Mouse (Mus musculus) MEL (cell line): ENCODE results near the gene Osbpl9. TPM values are rescaled to one million over a fixed set of nuclear protein-coding genes. Genes with fewer than 3 reads are reported as not detected.
A peak's percentile ranks its signal among the peaks of the same experiment; 100 is the strongest.

ENCODE experiments used
- DNase-seq: peaks from one replicate; pipeline ENCODE4 v3.0.0; 2011; ENCODE audit warnings: low read depth, low spot score
- H3K27ac ChIP-seq: 2 replicates; pipeline ENCODE4 v1.5.1; 2012; ENCODE audit warnings: low read depth, mild to moderate bottlenecking, control low read depth, low read length, moderate library complexity; ENCODE audit not compliant: control insufficient read depth
- H3K27me3 ChIP-seq, 2 experiments: fragments of 150-350 bp in 1 of 2; sonication (generic) in 1 of 2; 2 replicates each; pipeline ENCODE4 v1.6.1; 2012; ENCODE audit warnings: low read length in 2 of 2, mild to moderate bottlenecking in 2 of 2, improper control_type of control experiment in 1 of 2, moderate library complexity in 1 of 2; ENCODE audit not compliant: insufficient read depth in 2 of 2, control insufficient read depth in 1 of 2
- H3K36me3 ChIP-seq, 2 experiments: 2 replicates each; pipeline ENCODE4 v1.6.1; 2012 to 2014; ENCODE audit warnings: low read length in 2 of 2, improper control_type of control experiment in 1 of 2, inconsistent platforms in 1 of 2, mild to moderate bottlenecking in 1 of 2; ENCODE audit not compliant: insufficient read depth in 2 of 2, control insufficient read depth in 1 of 2
- H3K4me1 ChIP-seq, 2 experiments: fragments of 150-350 bp in 1 of 2; sonication (generic) in 1 of 2; 2 replicates each; pipeline ENCODE4 v1.6.1; 2012; ENCODE audit warnings: low read length in 2 of 2, improper control_type of control experiment in 1 of 2, mild to moderate bottlenecking in 1 of 2; ENCODE audit not compliant: insufficient read depth in 2 of 2, control insufficient read depth in 1 of 2
- H3K4me3 ChIP-seq, 2 experiments: fragments of 150-350 bp in 1 of 2; sonication (generic) in 1 of 2; 2 replicates each; pipeline ENCODE4 v1.5.1; 2012; ENCODE audit warnings: low read depth in 2 of 2, low read length in 2 of 2, mild to moderate bottlenecking in 2 of 2, moderate library complexity in 2 of 2, control low read depth in 1 of 2, improper control_type of control experiment in 1 of 2; ENCODE audit not compliant: control insufficient read depth in 1 of 2, insufficient read depth in 1 of 2
- H3K79me2 ChIP-seq: 2 replicates; pipeline ENCODE4 v1.6.1; 2012; ENCODE audit warnings: mild to moderate bottlenecking, low read length, moderate library complexity; ENCODE audit not compliant: control insufficient read depth, poor library complexity, insufficient read depth
- H3K9ac ChIP-seq: 2 replicates; pipeline ENCODE4 v1.6.1; 2012; ENCODE audit warnings: low read depth, mild to moderate bottlenecking, control low read depth, low read length, moderate library complexity; ENCODE audit not compliant: control insufficient read depth, poor library complexity, severe bottlenecking
- H3K9me3 ChIP-seq: fragments of 150-350 bp; sonication (generic); replicated peaks from 2 replicates; pipeline ENCODE4 v1.6.1; 2012; ENCODE audit warnings: mild to moderate bottlenecking, low read length, improper control_type of control experiment, moderate library complexity; ENCODE audit not compliant: insufficient read depth
- BHLHE40 ChIP-seq: IDR thresholded peaks from 2 replicates; pipeline ENCODE4 v1.6.1; 2012; ENCODE audit warnings: low read depth, mild to moderate bottlenecking, inconsistent platforms, low read length, improper control_type of control experiment, borderline replicate concordance
- ETS1 ChIP-seq: IDR thresholded peaks from 2 replicates; pipeline ENCODE4 v1.6.1; 2012; ENCODE audit warnings: low read depth, mild to moderate bottlenecking, inconsistent platforms, low read length, improper control_type of control experiment, moderate library complexity
- GATA1 ChIP-seq: IDR thresholded peaks from 2 replicates; pipeline ENCODE4 v1.6.1; 2011; ENCODE audit warnings: low read depth, low read length, improper control_type of control experiment
- MAFK ChIP-seq: IDR thresholded peaks from 2 replicates; pipeline ENCODE4 v1.6.1; 2011; ENCODE audit warnings: low read depth, mild to moderate bottlenecking, low read length, improper control_type of control experiment, borderline replicate concordance
- NELFE ChIP-seq: IDR thresholded peaks from 2 replicates; pipeline ENCODE4 v1.6.1; 2011; ENCODE audit warnings: low read depth, low read length, improper control_type of control experiment
- NRF1 ChIP-seq: IDR thresholded peaks from 2 replicates; pipeline ENCODE4 v1.6.1; 2014; ENCODE audit warnings: low read depth, mild to moderate bottlenecking, inconsistent platforms, low read length, improper control_type of control experiment, moderate library complexity; ENCODE audit not compliant: poor library complexity, insufficient read depth, severe bottlenecking
- RCOR1 ChIP-seq: IDR thresholded peaks from 2 replicates; pipeline ENCODE4 v1.6.1; 2012; ENCODE audit warnings: low read depth, mild to moderate bottlenecking, inconsistent platforms, low read length, improper control_type of control experiment
- USF2 ChIP-seq, 2 experiments: IDR thresholded peaks; 2 replicates each; pipeline ENCODE4 v1.6.1; 2011 to 2012; ENCODE audit warnings: improper control_type of control experiment in 2 of 2, low read length in 2 of 2, borderline replicate concordance in 1 of 2, inconsistent platforms in 1 of 2, low read depth in 1 of 2, mild to moderate bottlenecking in 1 of 2; ENCODE audit not compliant: insufficient read depth in 1 of 2
- ZC3H11A ChIP-seq: IDR thresholded peaks from 2 replicates; pipeline ENCODE4 v1.6.1; 2012; ENCODE audit warnings: low read depth, mild to moderate bottlenecking, inconsistent platforms, low read length, improper control_type of control experiment
- ZKSCAN1 ChIP-seq: IDR thresholded peaks from 2 replicates; pipeline ENCODE4 v1.6.1; 2012; ENCODE audit warnings: low read depth, mild to moderate bottlenecking, inconsistent platforms, low read length, improper control_type of control experiment, moderate library complexity
- polyA plus RNA-seq, 2 experiments: library from polyadenylated mRNA; stranded (reverse) in 1 of 2; unstranded in 1 of 2; fragments of >175 nt in 1 of 2; fragments of >200 nt in 1 of 2; gene quantifications; 2 replicates each; pipeline versions ENCODE4 v1.2.1 to v1.2.4; 2012; ENCODE audit warnings: low replicate concordance in 2 of 2, low read depth in 1 of 2; ENCODE audit not compliant: insufficient read length in 2 of 2, insufficient read depth in 1 of 2, missing spikeins in 1 of 2
- total RNA-seq: library from RNA; depleted of rRNA; stranded (reverse); fragments of 300-350 nt; gene quantifications from 2 replicates; pipeline ENCODE4 v1.2.3, GENCODE M21; 2012

Osbpl9 gene
- total and polyA plus RNA-seq, 3 experiments: 14.9 to 42.6 TPM; not detected in 1

DNA sequence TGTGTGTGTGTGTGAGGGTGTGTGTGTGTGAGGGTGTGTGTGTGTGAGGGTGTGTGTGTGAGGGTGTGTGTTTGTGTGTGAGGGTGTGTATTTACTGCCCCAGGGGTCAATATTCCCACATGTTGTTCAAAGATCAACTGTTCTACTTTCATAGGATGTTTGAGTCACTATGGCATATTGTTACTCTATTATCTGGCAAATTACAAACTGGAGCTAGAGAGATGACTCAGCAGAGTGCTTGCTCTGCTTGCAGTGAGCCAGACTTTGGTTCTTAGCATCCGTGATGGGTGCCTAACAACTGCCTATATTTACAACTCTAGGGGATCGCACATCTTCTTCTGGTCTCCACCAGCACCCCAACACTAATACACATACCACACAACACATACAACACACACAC lies 172.2 kb downstream of the Osbpl9 start:
- no peak overlapping the region for H3K27ac ChIP-seq
- peak; percentile 16 for DNase-seq
- H3K9me3 ChIP-seq: no peaks in the 10 kb centered on the region
- no peaks in the 10 kb centered on the region for H3K4me1 ChIP-seq
- TF ChIP-seq USF2 (IDR thresholded peaks at IDR 0.05; ENCODE audit: borderline replicate concordance in 1 of 2, insufficient read depth in 1 of 2, low read depth in 1 of 2, low read length in 2 of 2) (no peak), NELFE (no peak), NRF1 (no peak)
- no peaks in the 10 kb centered on the region for H3K79me2 ChIP-seq
- H3K4me3 ChIP-seq: no peak overlapping the region
- peaks cover 0 to 22% of the 10 kb centered on the region in 2 experiments; a peak in 2 of 4 replicates for H3K36me3 ChIP-seq
- no peak overlapping the region for H3K9ac ChIP-seq
- no peaks in the 10 kb centered on the region for H3K27me3 ChIP-seq

DNA sequence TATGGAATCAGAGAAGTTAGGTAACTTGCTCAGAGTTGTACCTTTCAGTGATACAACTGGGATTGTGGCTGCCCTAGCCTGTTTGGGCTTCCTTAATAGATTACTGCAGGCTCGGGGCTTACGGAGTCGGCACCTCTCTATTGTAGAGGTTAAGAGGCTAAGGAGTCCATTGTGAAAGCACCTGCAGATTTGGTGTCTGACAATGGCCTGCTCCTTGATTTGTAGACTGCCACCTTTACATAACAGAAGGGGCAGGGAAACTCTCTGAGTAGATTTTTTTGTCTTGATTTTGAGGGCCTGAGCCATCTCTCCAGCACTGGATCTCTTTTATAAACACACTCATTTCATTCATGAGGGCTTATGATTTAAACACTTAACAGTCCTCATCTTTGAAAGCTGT lies 175.5 kb downstream of the Osbpl9 start:
- Histone ChIP-seq H3K27ac (no peak overlapping the region), H3K4me3 (no peak overlapping the region), H3K9me3 (no peaks in the 10 kb centered on the region), H3K27me3 (no peaks in the 10 kb centered on the region), H3K9ac (no peak overlapping the region), H3K36me3 (peaks cover 0 to 18% of the 10 kb centered on the region in 2 experiments; a peak in 2 of 4 replicates), H3K79me2 (no peaks in the 10 kb centered on the region), H3K4me1 (no peaks in the 10 kb centered on the region)
- TF ChIP-seq GATA1: no peak
- no peak for TF ChIP-seq BHLHE40
- TF ChIP-seq USF2 (IDR thresholded peaks at IDR 0.05; ENCODE audit: borderline replicate concordance in 1 of 2, insufficient read depth in 1 of 2, low read depth in 1 of 2, low read length in 2 of 2): no peak
- no peak for TF ChIP-seq RCOR1
- TF ChIP-seq ETS1: no peak
- DNase-seq: no peak

DNA sequence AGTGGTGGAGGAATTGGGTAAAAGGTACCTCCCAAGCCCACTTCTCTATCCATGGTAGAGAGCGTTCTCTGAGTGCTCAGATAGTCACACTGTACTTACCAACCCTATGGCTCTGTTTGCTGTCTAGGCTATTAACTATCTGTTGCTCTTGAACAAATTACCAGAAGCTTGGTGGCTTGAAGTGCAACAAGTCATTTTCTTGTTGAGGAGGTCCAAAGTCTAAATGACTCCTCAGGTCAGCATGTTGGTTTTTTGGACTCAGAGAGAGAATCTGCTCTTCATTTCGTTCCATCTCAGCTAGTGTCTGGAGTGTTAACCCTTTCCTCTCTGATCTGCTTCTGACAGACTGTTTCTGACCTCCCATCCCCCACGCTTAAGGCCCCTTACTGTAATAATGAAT lies 177.0 kb downstream of the Osbpl9 start:
- no peaks in the 10 kb centered on the region for H3K4me1 ChIP-seq
- no peak overlapping the region for H3K27ac ChIP-seq
- no peaks in the 10 kb centered on the region for H3K27me3 ChIP-seq
- no peaks in the 10 kb centered on the region for H3K79me2 ChIP-seq
- no peak overlapping the region for H3K4me3 ChIP-seq
- H3K9me3 ChIP-seq: no peaks in the 10 kb centered on the region
- peaks cover 0 to 25% of the 10 kb centered on the region in 2 experiments; a peak in 2 of 4 replicates for H3K36me3 ChIP-seq
- H3K9ac ChIP-seq: no peak overlapping the region
- DNase-seq: no peak
- TF ChIP-seq ZC3H11A: no peak
- TF ChIP-seq MAFK: no peak
- no peak for TF ChIP-seq ZKSCAN1
